Mouse (Mus musculus): Measurements from ENCODE around the gene Cd79b. TPM values are rescaled to one million over a fixed set of nuclear protein-coding genes. Genes with fewer than 3 reads are reported as not detected.

The Cd79b gene
- polyA plus RNA-seq, 1 experiment from 2014 or later = 1.2 TPM

GRCm38 (mm10) chr11:106338029-106338428 is 23.5 kb upstream of the Cd79b start:
- H3K9ac ChIP-seq = no peak overlapping the region
- H3K4me1 ChIP-seq (replicated peaks) = 0 out of 2 replicates have a peak, but pooled peaks cover 3% of the 10 kb centered on the region
- H3K9me3 ChIP-seq = no peaks in the 10 kb centered on the region
- H3K27ac ChIP-seq = no peak overlapping the region
- H3K27me3 ChIP-seq = no peaks in the 10 kb centered on the region
- ATAC-seq (ENCODE audit: low FRiP score) = no peak
- no peak overlapping the region for H3K4me3 ChIP-seq
- no peaks in the 10 kb centered on the region for H3K36me3 ChIP-seq
- 80% methylated on average over 5 of the region's 5 CpGs for WGBS
- no peak overlapping the region for H3K4me2 ChIP-seq

DNA sequence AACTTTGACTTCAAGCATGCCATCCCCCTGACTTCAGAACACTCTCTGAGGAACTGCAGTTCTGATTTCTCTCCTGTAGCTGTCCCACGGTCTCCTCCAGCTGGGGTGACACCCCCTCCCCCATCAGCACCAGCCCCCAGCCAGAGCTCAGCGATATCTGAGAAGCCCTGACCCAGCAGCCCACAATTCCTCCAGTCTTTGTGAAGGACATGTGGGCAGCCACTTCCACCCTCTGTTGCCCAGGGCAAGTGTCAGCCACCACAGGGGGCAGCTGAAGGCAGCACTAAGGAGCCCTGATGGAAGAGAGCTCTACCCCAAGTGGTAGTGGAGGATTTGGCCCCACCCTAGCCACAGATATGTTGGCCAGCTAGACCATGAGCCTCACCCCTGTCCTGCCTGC is 19.5 kb upstream of the Cd79b start:
- 14% methylated on average over 2 of the region's 2 CpGs for WGBS
- Histone ChIP-seq H3K27ac (no peak overlapping the region), H3K4me1 (replicated peaks) (0 out of 2 replicates have a peak, but pooled peaks cover 8% of the 10 kb centered on the region), H3K36me3 (no peaks in the 10 kb centered on the region), H3K9me3 (no peaks in the 10 kb centered on the region), H3K4me2 (no peak overlapping the region), H3K9ac (no peak overlapping the region), H3K27me3 (no peaks in the 10 kb centered on the region), H3K4me3 (no peak overlapping the region)
- ATAC-seq (ENCODE audit: low FRiP score) = no peak

GRCm38 (mm10) chr11:106332458-106332857 is 17.9 kb upstream of the Cd79b start:
- WGBS = 49% methylated on average over 4 of the region's 4 CpGs

GRCm38 (mm10) chr11:106329682-106330081 is 15.1 kb upstream of the Cd79b start:
- Histone ChIP-seq H3K9ac (no peak overlapping the region), H3K4me2 (no peak overlapping the region), H3K27me3 (no peaks in the 10 kb centered on the region), H3K4me1 (replicated peaks) (0 out of 2 replicates have a peak, but pooled peaks cover 5% of the 10 kb centered on the region), H3K4me3 (no peak overlapping the region), H3K27ac (no peak overlapping the region), H3K36me3 (no peaks in the 10 kb centered on the region), H3K9me3 (no peaks in the 10 kb centered on the region)
- no peak for ATAC-seq (ENCODE audit: low FRiP score)
- WGBS = 70% methylated on average over 7 of the region's 7 CpGs

More at GRCm38 (mm10) chr11:106332458-106332857, 17.9 kb upstream of the Cd79b start:
- H3K4me2 ChIP-seq = no peak overlapping the region
- H3K9me3 ChIP-seq = no peaks in the 10 kb centered on the region
- H3K4me3 ChIP-seq = no peak overlapping the region
- no peaks in the 10 kb centered on the region for H3K36me3 ChIP-seq
- H3K4me1 ChIP-seq (replicated peaks) = 0 out of 2 replicates have a peak, but pooled peaks cover 5% of the 10 kb centered on the region
- H3K9ac ChIP-seq = no peak overlapping the region
- ATAC-seq (ENCODE audit: low FRiP score) = no peak
- H3K27ac ChIP-seq = no peak overlapping the region
- no peaks in the 10 kb centered on the region for H3K27me3 ChIP-seq

- ATAC-seq (ENCODE audit: low FRiP score) = no peak
- H3K9ac ChIP-seq = no peak overlapping the region
- H3K4me1 ChIP-seq (replicated peaks) = 0 out of 2 replicates have a peak, but pooled peaks cover 5% of the 10 kb centered on the region
- no peak overlapping the region for H3K27ac ChIP-seq
- H3K4me3 ChIP-seq = no peak overlapping the region
- no peaks in the 10 kb centered on the region for H3K9me3 ChIP-seq
- H3K27me3 ChIP-seq = no peaks in the 10 kb centered on the region
- WGBS = 82% methylated on average over 6 of the region's 6 CpGs
- H3K4me2 ChIP-seq = no peak overlapping the region
- H3K36me3 ChIP-seq = no peaks in the 10 kb centered on the region
Measured at GRCm38 (mm10) chr11:106329128-106329527, 14.6 kb upstream of the Cd79b start.

DNA sequence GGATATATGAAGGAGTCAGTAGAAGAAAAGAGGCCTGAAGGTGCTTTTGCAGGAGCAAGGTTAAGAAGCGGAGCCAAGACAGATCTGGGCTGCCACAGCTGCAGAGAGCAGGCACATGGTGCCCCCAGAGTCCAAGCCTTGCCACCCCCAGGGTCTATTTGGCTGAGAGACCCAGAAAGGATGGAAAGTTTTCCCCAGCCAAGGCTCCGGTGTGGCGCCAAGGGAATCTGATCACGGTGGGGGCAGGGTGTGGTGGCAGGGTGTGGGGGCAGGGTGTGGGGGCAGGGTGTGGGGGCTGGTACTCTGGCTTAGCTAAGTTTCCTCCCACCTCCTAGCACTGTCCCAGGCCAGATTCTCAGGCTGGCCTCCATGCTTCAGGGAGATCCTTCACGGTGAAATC is 14.0 kb upstream of the Cd79b start:
- ATAC-seq (ENCODE audit: low FRiP score) = no peak
- H3K36me3 ChIP-seq = no peaks in the 10 kb centered on the region
- H3K9ac ChIP-seq = no peak overlapping the region
- H3K9me3 ChIP-seq = no peaks in the 10 kb centered on the region
- H3K4me3 ChIP-seq = no peak overlapping the region
- H3K4me2 ChIP-seq = no peak overlapping the region
- 77% methylated on average over 5 of the region's 5 CpGs for WGBS
- H3K27ac ChIP-seq = no peak overlapping the region
- no peaks in the 10 kb centered on the region for H3K27me3 ChIP-seq
- H3K4me1 ChIP-seq (replicated peaks) = 0 out of 2 replicates have a peak, but pooled peaks cover 5% of the 10 kb centered on the region

GRCm38 (mm10) chr11:106326475-106326874 is 11.9 kb upstream of the Cd79b start:
- H3K9me3 ChIP-seq = no peaks in the 10 kb centered on the region
- 88% methylated on average over 8 of the region's 8 CpGs for WGBS
- H3K36me3 ChIP-seq = no peaks in the 10 kb centered on the region
- no peak overlapping the region for H3K4me2 ChIP-seq
- no peak overlapping the region for H3K9ac ChIP-seq
- H3K4me3 ChIP-seq = no peak overlapping the region
- H3K27me3 ChIP-seq = no peaks in the 10 kb centered on the region
- H3K27ac ChIP-seq = no peak overlapping the region
- no peak for ATAC-seq (ENCODE audit: low FRiP score)
- no peaks in the 10 kb centered on the region for H3K4me1 ChIP-seq (replicated peaks)

DNA sequence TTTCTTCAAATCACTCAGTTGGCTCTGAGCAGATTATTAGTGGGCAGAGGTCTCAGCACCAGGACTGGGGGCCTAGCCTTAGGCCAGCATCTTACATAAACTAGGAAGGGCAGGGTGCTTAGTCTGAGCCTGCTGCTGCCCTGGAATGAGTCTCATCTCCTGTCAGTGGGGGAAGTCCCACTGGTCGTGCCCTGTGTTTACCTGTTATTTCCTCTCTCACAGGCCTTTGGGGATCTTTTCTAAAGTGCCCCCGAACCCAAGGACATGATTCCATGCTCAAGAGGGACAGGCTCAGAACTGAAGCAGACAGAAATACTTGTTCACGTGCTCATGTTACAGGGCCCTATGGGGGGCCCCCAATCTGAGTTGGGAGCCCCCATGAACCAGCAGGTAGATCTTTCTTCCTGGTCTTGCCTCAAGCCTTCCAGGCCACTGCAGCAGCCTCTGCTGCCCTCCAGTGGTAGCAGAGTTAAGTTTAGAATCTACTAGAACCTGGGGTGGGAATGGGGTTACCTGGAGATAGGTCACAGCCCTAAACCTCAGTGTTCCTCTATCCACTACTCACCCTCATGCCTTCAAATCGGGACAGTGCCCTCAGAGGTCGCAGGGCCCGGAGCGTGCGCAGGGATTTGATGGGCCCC is 11.1 kb upstream of the Cd79b start:
- Histone ChIP-seq H3K4me1 (replicated peaks) (no peaks in the 10 kb centered on the region), H3K27ac (no peak overlapping the region), H3K4me3 (no peak overlapping the region), H3K9me3 (no peaks in the 10 kb centered on the region), H3K4me2 (no peak overlapping the region), H3K36me3 (no peaks in the 10 kb centered on the region), H3K9ac (no peak overlapping the region), H3K27me3 (no peaks in the 10 kb centered on the region)
- 77% methylated on average over 8 of the region's 8 CpGs for WGBS
- ATAC-seq (ENCODE audit: low FRiP score) = no peak

GRCm38 (mm10) chr11:106324858-106325257 is 10.3 kb upstream of the Cd79b start:
- no peak for ATAC-seq (ENCODE audit: low FRiP score)
- WGBS = 76% methylated on average over 5 of the region's 5 CpGs
- Histone ChIP-seq H3K36me3 (no peaks in the 10 kb centered on the region), H3K4me3 (no peak overlapping the region), H3K9ac (no peak overlapping the region), H3K9me3 (no peaks in the 10 kb centered on the region), H3K4me1 (replicated peaks) (no peaks in the 10 kb centered on the region), H3K27ac (no peak overlapping the region), H3K4me2 (no peak overlapping the region), H3K27me3 (no peaks in the 10 kb centered on the region)

DNA sequence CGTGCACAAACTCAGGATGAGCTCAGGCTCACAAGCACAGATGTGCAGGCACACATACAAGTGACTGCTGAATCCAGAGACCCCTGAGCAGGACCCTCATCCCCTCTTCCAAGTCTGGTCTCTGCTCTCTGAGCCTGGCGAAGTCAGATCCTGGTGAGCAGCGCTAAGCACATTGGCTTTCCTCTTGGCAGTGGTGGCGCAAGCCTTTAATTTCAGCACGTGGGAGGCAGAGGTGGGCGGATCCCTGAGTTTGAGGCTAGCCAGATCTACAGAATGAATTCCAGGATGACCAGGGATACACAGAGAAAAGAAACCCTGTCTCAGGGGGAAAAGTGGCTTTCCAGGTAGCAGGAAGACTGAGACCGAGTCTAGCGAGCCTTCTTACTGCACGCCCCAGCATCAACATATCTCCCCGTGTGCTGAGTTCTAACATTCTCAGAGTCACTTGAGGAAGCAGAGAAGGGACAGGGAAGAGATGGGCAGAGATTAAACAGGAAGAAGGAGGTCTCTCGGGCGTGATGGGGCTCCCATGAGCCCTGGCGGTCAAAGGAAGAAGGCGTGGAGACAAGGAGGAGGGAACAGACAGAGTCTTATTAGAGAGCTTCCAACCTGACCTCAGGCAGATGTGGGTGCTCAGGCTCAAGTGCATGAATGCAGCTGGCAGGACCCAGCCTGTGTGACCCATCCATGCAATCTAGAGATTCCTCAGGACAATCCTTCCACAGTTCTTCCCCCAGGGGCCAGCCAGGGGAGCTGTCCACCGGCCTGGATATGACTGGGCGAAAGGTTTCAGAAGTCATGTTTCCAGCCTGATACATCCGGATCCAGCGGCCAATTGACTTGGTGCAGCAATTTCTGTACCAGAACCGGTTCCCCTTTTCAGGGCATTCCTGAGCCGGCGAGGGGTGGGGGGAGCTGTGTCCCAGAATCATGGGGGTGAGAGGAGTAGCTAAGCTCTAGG is 4.1 kb upstream of the Cd79b start:
- Histone ChIP-seq H3K36me3 (no peaks in the 10 kb centered on the region), H3K27ac (no peak overlapping the region), H3K4me1 (replicated peaks) (no peaks in the 10 kb centered on the region), H3K4me3 (no peak overlapping the region), H3K27me3 (no peaks in the 10 kb centered on the region; the same call in 1 of the 2 replicates), H3K4me2 (no peak overlapping the region), H3K9me3 (no peaks in the 10 kb centered on the region), H3K9ac (no peak overlapping the region)
- WGBS = 81% methylated on average over 21 of the region's 21 CpGs
- ATAC-seq (ENCODE audit: low FRiP score) = no peak

DNA sequence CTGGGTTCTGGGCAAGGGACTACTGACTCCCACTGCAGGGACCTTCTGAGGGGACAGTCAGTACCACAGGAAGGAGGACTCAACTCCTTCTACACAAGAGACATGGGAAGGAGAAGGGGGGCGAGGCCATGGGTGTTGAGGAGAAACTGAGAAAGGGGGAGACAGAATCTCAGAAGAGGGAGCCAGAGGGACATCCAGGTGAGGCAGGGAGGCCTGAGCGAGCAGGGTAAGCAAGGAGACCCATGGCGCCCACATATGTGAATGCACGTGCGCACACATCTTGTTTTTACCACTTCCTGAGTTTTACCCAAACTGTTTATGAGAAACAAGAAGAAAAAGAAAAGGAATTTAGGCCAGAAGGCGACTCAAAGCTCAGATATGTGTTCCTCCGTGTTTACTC is 3.2 kb upstream of the Cd79b start:
- H3K27ac ChIP-seq = no peak overlapping the region
- ATAC-seq (ENCODE audit: low FRiP score) = no peak
- H3K9ac ChIP-seq = no peak overlapping the region
- H3K9me3 ChIP-seq = no peaks in the 10 kb centered on the region
- H3K4me3 ChIP-seq = no peak overlapping the region
- no peaks in the 10 kb centered on the region for H3K36me3 ChIP-seq
- H3K4me2 ChIP-seq = no peak overlapping the region
- H3K4me1 ChIP-seq (replicated peaks) = no peaks in the 10 kb centered on the region
- no peaks in the 10 kb centered on the region; the same call in 1 of the 2 replicates for H3K27me3 ChIP-seq
- WGBS = 78% methylated on average over 7 of the region's 7 CpGs

DNA sequence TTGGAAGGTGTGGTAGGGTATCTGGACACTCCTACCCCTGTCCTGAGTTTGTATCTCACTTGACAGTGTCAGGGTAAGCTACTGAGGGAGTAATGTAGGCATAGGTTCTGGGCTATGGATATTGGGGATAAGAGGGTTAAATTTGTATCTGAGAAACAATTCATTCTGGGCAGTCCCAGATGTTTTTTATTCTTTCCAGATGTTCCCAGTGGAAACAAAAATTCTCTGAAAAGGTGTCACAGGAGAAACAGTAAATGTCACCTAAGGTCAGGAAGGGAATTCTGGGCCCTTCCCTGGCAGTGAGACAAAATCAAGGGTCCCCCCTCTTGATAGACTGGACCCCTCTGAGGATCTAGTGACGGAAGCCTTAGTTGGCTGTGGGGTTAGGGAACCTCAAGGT is 1.9 kb upstream of the Cd79b start:
- H3K9ac ChIP-seq = no peak overlapping the region
- no peak overlapping the region for H3K27ac ChIP-seq
- no peaks in the 10 kb centered on the region for H3K36me3 ChIP-seq
- no peak overlapping the region for H3K4me2 ChIP-seq
- H3K9me3 ChIP-seq = no peaks in the 10 kb centered on the region
- no peak for ATAC-seq (ENCODE audit: low FRiP score)
- 81% methylated on average over 1 of the region's 1 CpGs for WGBS
- no peaks in the 10 kb centered on the region for H3K4me1 ChIP-seq (replicated peaks)
- no peak overlapping the region for H3K4me3 ChIP-seq
- H3K27me3 ChIP-seq = no peaks in the 10 kb centered on the region; the same call in 1 of the 2 replicates
